Mouse (Mus musculus) lung, postnatal 0 days (tissue): ENCODE results near the gene Plin5.

Experiments
- CTCF ChIP-seq: IDR thresholded peaks from 2 replicates; pipeline ENCODE4 v1.5.1; 2016; ENCODE audit warnings: antibody characterized with exemption, mild to moderate bottlenecking
- EP300 ChIP-seq: IDR thresholded peaks from 2 replicates; pipeline ENCODE4 v1.6.1; 2016; ENCODE audit warnings: antibody characterized with exemption, mild to moderate bottlenecking, control low read depth

DNA sequence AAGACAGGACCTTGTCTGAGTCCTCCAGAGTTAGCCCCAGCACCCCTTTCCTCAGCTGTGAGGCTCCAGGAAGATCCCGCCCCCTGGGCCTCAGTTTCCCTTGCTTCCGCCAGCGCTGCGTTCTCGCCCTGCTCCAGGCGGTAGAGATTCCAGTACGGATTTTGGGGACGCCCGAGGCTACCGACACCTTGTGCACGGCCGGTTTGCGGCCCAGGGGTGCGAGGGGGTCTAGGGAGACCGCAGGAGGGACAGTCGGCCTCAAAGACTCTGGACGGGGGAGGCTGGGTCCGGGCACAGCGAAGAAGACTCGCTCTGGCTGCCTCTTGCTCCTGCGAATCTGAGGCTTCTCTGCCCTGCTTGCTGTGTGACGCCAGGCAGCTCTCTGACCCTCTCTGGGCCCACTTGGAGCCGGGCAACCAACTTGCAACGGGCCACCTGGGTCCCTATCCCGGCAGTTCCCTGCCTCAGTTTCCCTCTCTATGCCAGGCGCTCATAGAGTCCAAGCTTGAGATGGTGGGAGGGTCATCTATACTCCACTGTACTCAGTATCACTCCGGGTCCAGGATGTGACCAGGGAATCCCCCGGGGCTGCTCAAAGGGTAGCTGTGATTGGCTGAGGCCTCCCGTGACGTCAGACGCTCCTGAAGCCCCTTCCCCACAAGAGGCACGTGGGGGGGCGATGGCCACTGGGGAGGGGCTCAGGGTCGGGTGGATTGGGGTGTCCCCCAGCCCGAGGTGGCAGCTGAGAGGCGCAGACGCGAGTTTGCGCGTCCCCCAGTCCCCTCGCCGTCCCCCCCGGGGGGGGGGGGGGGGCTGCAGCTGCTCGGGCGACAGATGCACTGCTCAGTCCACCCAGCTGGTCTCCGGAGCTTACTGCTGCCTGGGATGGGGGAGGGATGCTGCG lies 24.6 kb upstream of the Plin5 start:
- TF ChIP-seq EP300 (no peak), CTCF (no peak)
